Mouse (Mus musculus): ENCODE measurements around the gene Tmem209.

- TF ChIP-seq CTCF (IDR thresholded peaks at IDR 0.05; ENCODE audit: insufficient read depth, low read length) (no peak), POLR2A (IDR thresholded peaks at IDR 0.05; ENCODE audit: borderline replicate concordance, extremely low read depth, low read depth, low read length) (no peak)
These were observed 44.0 kb downstream of the Tmem209 start for GRCm38 (mm10) chr6:30465586-30465985.
